Mouse (Mus musculus): ENCODE results near the gene Olfr1510. TPM values are rescaled to one million over a fixed set of nuclear protein-coding genes. Genes with fewer than 3 reads are reported as not detected.
"Not testable (repeated sequence)": the region's sequence is repeated elsewhere in the genome, so short reads cannot be mapped to it uniquely, and the experiment has no call there.

Olfr1510 gene
- polyA plus RNA-seq, 2 experiments, result not detected

GRCm38 (mm10) chr14:52397279-52397678 lies 16.9 kb downstream of the Olfr1510 start, which contains the start of gene Olfr1511:
Gene Olfr1511 (minus strand): TSS chr14:52397379.
- DNase-seq (ENCODE audit: low spot score) (no peak), ATAC-seq (ENCODE audit: low FRiP score, low read depth) (no peak)
- 80% methylated on average over 4 of the region's 4 CpGs for WGBS
- Histone ChIP-seq H3K27ac (replicated peaks; ENCODE audit: low read depth, low read length) (no peak within 1 kb of the TSS), H3K4me1 (ENCODE audit: control insufficient read depth, insufficient read depth, low read length) (no peaks in the 10 kb centered on the region), H3K9ac (ENCODE audit: low read depth, low read length, severe bottlenecking) (no peak within 1 kb of the TSS), H3K27me3 (ENCODE audit: control insufficient read depth, insufficient read depth, low read length) (no peaks in the 10 kb centered on the region), H3K4me2 (replicated peaks; ENCODE audit: low read depth, low read length, severe bottlenecking) (no peak within 1 kb of the TSS), H3K9me3 (ENCODE audit: control insufficient read depth, low read length) (no peaks in the 10 kb centered on the region), H3K4me3 (replicated peaks; ENCODE audit: low read length) (no peak within 1 kb of the TSS), H3K36me3 (ENCODE audit: control insufficient read depth, insufficient read depth, low read length) (no peaks in the 10 kb centered on the region)
- no peak for TF ChIP-seq POLR2A (IDR thresholded peaks at IDR 0.05; ENCODE audit: borderline replicate concordance, extremely low read depth, insufficient read depth, insufficient read length)

- H3K4me1 ChIP-seq (ENCODE audit: control insufficient read depth, insufficient read depth, low read length); H3K9ac ChIP-seq (ENCODE audit: low read depth, low read length, severe bottlenecking); DNase-seq (ENCODE audit: low spot score); H3K27ac ChIP-seq (replicated peaks; ENCODE audit: low read depth, low read length); H3K9me3 ChIP-seq (ENCODE audit: control insufficient read depth, low read length); ATAC-seq (ENCODE audit: low FRiP score, low read depth); H3K27me3 ChIP-seq (ENCODE audit: control insufficient read depth, insufficient read depth, low read length); H3K4me2 ChIP-seq (replicated peaks; ENCODE audit: low read depth, low read length, severe bottlenecking); H3K36me3 ChIP-seq (ENCODE audit: control insufficient read depth, insufficient read depth, low read length); H3K4me3 ChIP-seq (replicated peaks; ENCODE audit: low read length): not testable (repeated sequence)
- WGBS, result 90% methylated on average over 9 of the region's 9 CpGs
Observed at GRCm38 (mm10) chr14:52390084-52390848, 23.9 kb downstream of the Olfr1510 start.

GRCm38 (mm10) chr14:52379068-52379467 lies 35.1 kb downstream of the Olfr1510 start, which contains the start of gene Olfr1512:
Gene Olfr1512 (minus strand): TSS chr14:52379168.
- Histone ChIP-seq H3K36me3 (ENCODE audit: control insufficient read depth, insufficient read depth, low read length) (no peaks in the 10 kb centered on the region), H3K27me3 (ENCODE audit: control insufficient read depth, insufficient read depth, low read length) (no peaks in the 10 kb centered on the region), H3K4me1 (ENCODE audit: control insufficient read depth, insufficient read depth, low read length) (no peaks in the 10 kb centered on the region), H3K9ac (ENCODE audit: low read depth, low read length, severe bottlenecking) (no peak within 1 kb of the TSS), H3K4me3 (replicated peaks; ENCODE audit: low read length) (no peak within 1 kb of the TSS), H3K9me3 (ENCODE audit: control insufficient read depth, low read length) (no peaks in the 10 kb centered on the region), H3K27ac (replicated peaks; ENCODE audit: low read depth, low read length) (no peak within 1 kb of the TSS), H3K4me2 (replicated peaks; ENCODE audit: low read depth, low read length, severe bottlenecking) (no peak within 1 kb of the TSS)
- no peak for ATAC-seq (ENCODE audit: low FRiP score, low read depth)
- no peak for TF ChIP-seq POLR2A (IDR thresholded peaks at IDR 0.05; ENCODE audit: borderline replicate concordance, extremely low read depth, insufficient read depth, insufficient read length)
- DNase-seq (ENCODE audit: low spot score), result no peak
- WGBS, result 68% methylated on average over 2 of the region's 2 CpGs

GRCm38 (mm10) chr14:52368741-52369140 lies 45.4 kb downstream of the Olfr1510 start:
- no peaks in the 10 kb centered on the region for H3K36me3 ChIP-seq (ENCODE audit: control insufficient read depth, insufficient read depth, low read length)
- no peaks in the 10 kb centered on the region for H3K4me1 ChIP-seq (ENCODE audit: control insufficient read depth, insufficient read depth, low read length)
- H3K9me3 ChIP-seq (ENCODE audit: control insufficient read depth, low read length), result no peaks in the 10 kb centered on the region
- WGBS, result 90% methylated on average over 3 of the region's 3 CpGs
- H3K27ac ChIP-seq (replicated peaks; ENCODE audit: low read depth, low read length), result no peak overlapping the region
- no peak for TF ChIP-seq POLR2A (IDR thresholded peaks at IDR 0.05; ENCODE audit: borderline replicate concordance, extremely low read depth, insufficient read depth, insufficient read length)
- H3K9ac ChIP-seq (ENCODE audit: low read depth, low read length, severe bottlenecking), result no peak overlapping the region
- no peaks in the 10 kb centered on the region for H3K27me3 ChIP-seq (ENCODE audit: control insufficient read depth, insufficient read depth, low read length)
- no peak for DNase-seq (ENCODE audit: low spot score)
- ATAC-seq (ENCODE audit: low FRiP score, low read depth), result no peak
- H3K4me3 ChIP-seq (replicated peaks; ENCODE audit: low read length), result no peak overlapping the region
- no peak overlapping the region for H3K4me2 ChIP-seq (replicated peaks; ENCODE audit: low read depth, low read length, severe bottlenecking)

Other genes starting within 250 kb of the Olfr1510 start
- gene Supt16, start 217.0 kb downstream of the Olfr1510 start, polyA plus RNA-seq (2012; rRNA removed), result 34.5 and 41.5 TPM in 2 replicates
- 56.0 and 58.7 TPM in 2 replicates for gene Supt16, start 217.0 kb downstream of the Olfr1510 start, polyA plus RNA-seq (2014; fragmentation: Nextera tagmentation; extraction: Ambion mirVana)
- 52.4 and 57.6 TPM in 2 replicates for gene Chd8, start 156.6 kb downstream of the Olfr1510 start, polyA plus RNA-seq (2012; rRNA removed)
- 50.0 and 52.6 TPM in 2 replicates for gene Chd8, start 156.6 kb downstream of the Olfr1510 start, polyA plus RNA-seq (2014; fragmentation: Nextera tagmentation; extraction: Ambion mirVana)
- gene Tox4, start 135.2 kb downstream of the Olfr1510 start, polyA plus RNA-seq (2012; rRNA removed), result 36.5 and 50.0 TPM in 2 replicates
- gene Tox4, start 135.2 kb downstream of the Olfr1510 start, polyA plus RNA-seq (2014; fragmentation: Nextera tagmentation; extraction: Ambion mirVana), result 39.7 and 40.0 TPM in 2 replicates
- gene Rab2b, start 134.8 kb downstream of the Olfr1510 start, polyA plus RNA-seq (2012; rRNA removed), result 29.5 and 35.3 TPM in 2 replicates
- gene Rab2b, start 134.8 kb downstream of the Olfr1510 start, polyA plus RNA-seq (2014; fragmentation: Nextera tagmentation; extraction: Ambion mirVana), result 21.4 and 24.7 TPM in 2 replicates
- gene Mettl3, start 109.2 kb downstream of the Olfr1510 start, polyA plus RNA-seq (2012; rRNA removed), result 41.9 and 43.1 TPM in 2 replicates
- gene Mettl3, start 109.2 kb downstream of the Olfr1510 start, polyA plus RNA-seq (2014; fragmentation: Nextera tagmentation; extraction: Ambion mirVana), result 36.7 and 40.8 TPM in 2 replicates
- gene Sall2, start 85.6 kb downstream of the Olfr1510 start, polyA plus RNA-seq (2012; rRNA removed), result 26.4 and 31.9 TPM in 2 replicates
- 18.9 and 21.5 TPM in 2 replicates for gene Sall2, start 85.6 kb downstream of the Olfr1510 start, polyA plus RNA-seq (2014; fragmentation: Nextera tagmentation; extraction: Ambion mirVana)
- not detected in 2 replicates for gene Olfr1513, start 58.0 kb downstream of the Olfr1510 start, polyA plus RNA-seq (2012; rRNA removed)
- gene Olfr1513, start 58.0 kb downstream of the Olfr1510 start, polyA plus RNA-seq (2014; fragmentation: Nextera tagmentation; extraction: Ambion mirVana), result not detected in 2 replicates
- gene Olfr1512, start 35.2 kb downstream of the Olfr1510 start, polyA plus RNA-seq (2012; rRNA removed), result not detected in 2 replicates
- gene Olfr1512, start 35.2 kb downstream of the Olfr1510 start, polyA plus RNA-seq (2014; fragmentation: Nextera tagmentation; extraction: Ambion mirVana), result not detected in 2 replicates
- gene Olfr1511, start 17.0 kb downstream of the Olfr1510 start, polyA plus RNA-seq (2012; rRNA removed), result not detected in 2 replicates
- not detected in 2 replicates for gene Olfr1511, start 17.0 kb downstream of the Olfr1510 start, polyA plus RNA-seq (2014; fragmentation: Nextera tagmentation; extraction: Ambion mirVana)
- gene Olfr1509, start 28.6 kb upstream of the Olfr1510 start, polyA plus RNA-seq (2012; rRNA removed), result not detected in 2 replicates
- gene Olfr1509, start 28.6 kb upstream of the Olfr1510 start, polyA plus RNA-seq (2014; fragmentation: Nextera tagmentation; extraction: Ambion mirVana), result not detected in 2 replicates
- 0.04 and 0.14 TPM in 2 replicates for gene Olfr1508, start 53.1 kb upstream of the Olfr1510 start, polyA plus RNA-seq (2012; rRNA removed)
- 0.06 TPM in 1 of 2 replicates, not detected in the other for gene Olfr1508, start 53.1 kb upstream of the Olfr1510 start, polyA plus RNA-seq (2014; fragmentation: Nextera tagmentation; extraction: Ambion mirVana)
- gene Olfr1507, start 81.4 kb upstream of the Olfr1510 start, polyA plus RNA-seq (2012; rRNA removed), result 0.19 and 0.27 TPM in 2 replicates
- gene Olfr1507, start 81.4 kb upstream of the Olfr1510 start, polyA plus RNA-seq (2014; fragmentation: Nextera tagmentation; extraction: Ambion mirVana), result 0.47 TPM in 1 of 2 replicates, not detected in the other

Data from limb, embryonic 14.5 days (tissue).